Mouse (Mus musculus) liver, embryonic 14.5 days (tissue): ENCODE results near the gene Arl5c.

Experiments used
- CTCF ChIP-seq: IDR thresholded peaks from 2 replicates; pipeline ENCODE4 v1.5.1; 2016; ENCODE audit warnings: antibody characterized with exemption, low read depth, control low read depth
- EP300 ChIP-seq: IDR thresholded peaks from 2 replicates; pipeline ENCODE4 v1.6.1; 2016; ENCODE audit warnings: antibody characterized with exemption, low read depth

- TF ChIP-seq EP300, result no peak
- TF ChIP-seq CTCF, result no peak
Measured at GRCm38 (mm10) chr11:97954469-97955141, 41.4 kb downstream of the Arl5c start.
